Mouse (Mus musculus) embryonic facial prominence, embryonic 12.5 days (tissue): ENCODE data around the gene Marc2. TPM values are rescaled to one million over a fixed set of nuclear protein-coding genes. Genes with fewer than 3 reads are reported as not detected.
A peak's percentile ranks its signal among the peaks of the same experiment; 100 is the strongest.

Experiments
- ATAC-seq: fragments of 200-750 bp; cut with Nextera tagmentation; 2 replicates; pipeline ENCODE4 v1.8.0; 2017; ENCODE audit not compliant: insufficient number of reproducible peaks, insufficient read depth, low FRiP score, low TSS enrichment
- H3K27ac ChIP-seq: fragments of 300-500 bp; sonication (generic); 2 replicates; pipeline ENCODE4 v1.5.1; 2016; ENCODE audit warnings: mild to moderate bottlenecking
- H3K27me3 ChIP-seq: fragments of 300-500 bp; sonication (generic); 2 replicates; pipeline ENCODE4 v1.6.1; 2016; ENCODE audit warnings: mild to moderate bottlenecking, moderate library complexity
- H3K36me3 ChIP-seq: fragments of 300-500 bp; sonication (generic); 2 replicates; pipeline ENCODE4 v1.6.1; 2016; ENCODE audit warnings: mild to moderate bottlenecking
- H3K4me1 ChIP-seq: fragments of 300-500 bp; sonication (generic); 2 replicates; pipeline ENCODE4 v1.6.1; 2016
- H3K4me2 ChIP-seq: fragments of 300-500 bp; sonication (generic); replicated peaks from 2 replicates; pipeline ENCODE4 v1.6.1; 2016; ENCODE audit warnings: mild to moderate bottlenecking, moderate library complexity
- H3K4me3 ChIP-seq: fragments of 300-500 bp; sonication (generic); 2 replicates; pipeline ENCODE4 v1.5.1; 2016; ENCODE audit warnings: mild to moderate bottlenecking
- H3K9ac ChIP-seq: fragments of 300-500 bp; sonication (generic); 2 replicates; pipeline ENCODE4 v1.6.1; 2016; ENCODE audit warnings: mild to moderate bottlenecking, moderate library complexity
- H3K9me3 ChIP-seq: fragments of 300-500 bp; sonication (generic); 2 replicates; pipeline ENCODE4 v1.6.1; 2016; ENCODE audit warnings: mild to moderate bottlenecking, moderate library complexity
- WGBS: fragments of 180-500 bp; shearing (Covaris S2); methylation state at CpG from one replicate; pipeline ENCODE4 v1.1.7; 2016; 5-methylcytosine and 5-hydroxymethylcytosine counted together
- polyA plus RNA-seq: library from polyadenylated mRNA; unstranded; fragments of >200 nt; fragmentation: Nextera tagmentation; extraction: Ambion mirVana; gene quantifications from 2 replicates; pipeline ENCODE4 v1.2.1, GENCODE M21; 2016

Gene Marc2
- polyA plus RNA-seq, 1 experiment from 2014 or later = 144 TPM

DNA sequence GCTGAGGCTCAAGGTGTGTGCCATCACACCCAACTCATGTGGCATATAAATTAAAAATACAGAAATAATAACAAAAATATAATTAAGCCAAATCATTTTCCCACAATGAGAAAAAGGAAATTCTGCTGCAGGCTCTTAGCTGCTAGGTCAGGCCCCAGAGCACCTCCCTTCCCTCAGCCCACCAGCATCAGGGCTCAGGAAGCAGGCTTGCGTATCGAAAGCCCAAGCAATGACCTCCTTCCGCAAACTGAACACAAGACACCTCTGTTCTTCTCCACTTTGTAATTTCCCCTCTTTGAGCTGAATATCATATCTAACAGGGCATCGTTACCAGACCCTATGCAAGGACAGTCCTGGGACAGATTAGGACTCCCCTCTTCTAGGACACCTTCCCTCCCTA is 40.5 kb downstream of the Marc2 start:
- H3K27me3 ChIP-seq = peaks cover 15% of the 10 kb centered on the region
- no peak overlapping the region for H3K9ac ChIP-seq
- no peak overlapping the region for H3K27ac ChIP-seq
- H3K36me3 ChIP-seq = no peaks in the 10 kb centered on the region
- WGBS = 89% methylated on average over 4 of the region's 4 CpGs
- ATAC-seq = no peak
- H3K4me2 ChIP-seq = no peak overlapping the region
- H3K4me1 ChIP-seq = peaks cover 3% of the 10 kb centered on the region
- no peak overlapping the region for H3K4me3 ChIP-seq
- H3K9me3 ChIP-seq = no peaks in the 10 kb centered on the region

DNA sequence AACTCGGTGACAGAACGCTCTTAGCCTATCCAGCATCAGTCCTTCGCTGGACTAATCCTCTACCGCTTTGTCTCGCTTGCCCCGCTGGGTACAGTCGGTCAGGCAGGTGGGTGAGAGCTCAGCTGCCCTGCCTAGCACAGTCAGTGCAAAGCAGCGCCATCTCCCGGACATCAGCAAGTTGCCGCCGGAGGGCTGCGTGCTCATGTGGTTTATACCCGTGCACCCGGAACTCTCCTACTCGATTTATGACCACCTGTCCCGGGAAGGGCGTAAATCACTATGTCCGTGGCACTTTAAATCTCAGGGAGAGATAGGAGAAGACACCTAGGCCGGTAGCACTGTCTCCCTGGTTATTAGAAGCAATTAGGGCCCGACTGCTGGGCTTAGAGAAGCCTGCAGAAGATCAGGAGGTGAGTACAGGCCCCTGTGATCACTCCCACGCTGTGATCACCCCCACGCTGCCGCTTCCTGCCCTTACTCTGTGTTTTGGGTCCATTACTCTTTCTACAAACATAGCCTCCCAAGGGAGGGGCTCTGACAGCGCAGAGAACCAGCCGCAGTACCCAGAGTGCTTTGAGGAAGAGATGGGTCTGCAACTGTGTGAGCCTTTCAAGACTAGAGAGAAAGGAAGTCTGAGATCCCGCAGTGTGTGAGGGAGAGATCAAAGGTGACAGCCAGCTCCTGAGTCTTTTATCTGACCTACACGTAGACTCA is 52.9 kb downstream of the Marc2 start:
- no peaks in the 10 kb centered on the region for H3K36me3 ChIP-seq
- H3K9me3 ChIP-seq = no peaks in the 10 kb centered on the region
- H3K4me1 ChIP-seq = no peaks in the 10 kb centered on the region
- 0 out of 2 replicates have a peak, but pooled peaks cover 6% of the 10 kb centered on the region for H3K27me3 ChIP-seq
- H3K4me2 ChIP-seq = 0 out of 2 replicates have a peak overlapping the region, but pooled peaks have one; percentile 3
- H3K27ac ChIP-seq = no peak overlapping the region
- no peak overlapping the region for H3K9ac ChIP-seq
- ATAC-seq = no peak
- WGBS = 22% methylated on average over 27 of the region's 27 CpGs
- H3K4me3 ChIP-seq = no peak overlapping the region

DNA sequence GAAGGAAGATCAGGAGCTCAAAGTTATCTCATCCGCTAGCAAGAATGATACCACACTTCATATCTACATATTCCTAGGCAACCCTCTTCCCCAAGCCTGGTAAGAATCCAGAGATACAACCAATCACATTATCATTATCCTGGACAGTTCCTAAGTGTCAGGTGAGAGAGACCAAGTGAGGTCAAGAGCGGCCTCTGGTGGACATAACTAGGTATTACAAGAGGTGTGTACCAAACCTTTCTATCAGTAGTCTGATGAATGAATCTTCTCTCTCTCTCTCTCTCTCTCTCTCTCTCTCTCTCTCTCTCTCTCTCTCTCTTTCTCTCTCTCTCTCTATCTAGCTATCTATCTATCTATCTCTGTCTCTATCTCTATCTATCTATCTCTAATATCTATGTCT is 55.1 kb downstream of the Marc2 start:
- no peak overlapping the region for H3K9ac ChIP-seq
- no peak for ATAC-seq
- 7% methylated on average over 2 of the region's 2 CpGs for WGBS
- H3K27ac ChIP-seq = no peak overlapping the region
- H3K4me2 ChIP-seq = no peak overlapping the region
- no peaks in the 10 kb centered on the region for H3K36me3 ChIP-seq
- 0 out of 2 replicates have a peak, but pooled peaks cover 6% of the 10 kb centered on the region for H3K27me3 ChIP-seq
- H3K4me1 ChIP-seq = no peaks in the 10 kb centered on the region
- H3K9me3 ChIP-seq = no peaks in the 10 kb centered on the region
- H3K4me3 ChIP-seq = no peak overlapping the region

DNA sequence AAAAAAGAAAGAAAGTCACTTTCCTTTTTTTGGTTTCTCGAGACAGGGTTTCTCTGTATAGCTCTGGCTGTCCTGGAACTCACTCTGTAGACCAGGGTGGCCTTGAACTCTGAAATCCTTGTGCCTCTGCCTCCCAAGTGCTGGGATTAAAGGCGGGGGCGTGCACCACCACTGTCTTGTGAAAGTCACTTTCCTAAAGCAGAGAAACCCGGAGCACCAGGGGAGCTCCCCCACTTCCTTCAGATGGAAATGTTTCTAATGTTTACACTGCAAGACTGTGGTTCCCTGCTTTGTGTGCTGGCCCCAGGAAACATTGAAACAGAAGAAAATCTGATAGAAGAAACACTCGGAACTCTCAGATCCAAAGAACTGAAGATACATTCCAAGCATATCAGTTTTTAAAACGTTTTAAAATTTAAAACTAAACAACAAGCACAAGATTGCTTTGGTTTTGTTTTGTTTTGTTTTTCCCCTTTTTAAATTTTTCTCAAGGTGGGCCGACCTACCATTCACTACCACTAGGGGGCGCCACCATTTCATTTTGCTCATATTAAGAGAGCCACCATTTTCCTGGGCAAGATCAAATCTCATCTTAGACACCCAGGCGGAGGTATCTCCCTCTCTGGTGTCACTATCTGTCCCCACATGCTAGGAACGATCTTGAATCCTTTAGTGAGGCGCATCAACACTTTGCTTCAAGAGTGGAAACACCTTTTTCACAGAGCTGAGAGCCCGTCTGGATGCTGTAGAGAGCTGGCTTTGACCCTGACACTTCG is 59.7 kb downstream of the Marc2 start:
- Histone ChIP-seq H3K36me3 (no peaks in the 10 kb centered on the region), H3K9me3 (no peaks in the 10 kb centered on the region), H3K9ac (no peak overlapping the region), H3K27me3 (no peaks in the 10 kb centered on the region), H3K4me3 (no peak overlapping the region), H3K4me2 (no peak overlapping the region), H3K4me1 (no peaks in the 10 kb centered on the region), H3K27ac (no peak overlapping the region)
- no peak for ATAC-seq
- 69% methylated on average over 13 of the region's 13 CpGs for WGBS

DNA sequence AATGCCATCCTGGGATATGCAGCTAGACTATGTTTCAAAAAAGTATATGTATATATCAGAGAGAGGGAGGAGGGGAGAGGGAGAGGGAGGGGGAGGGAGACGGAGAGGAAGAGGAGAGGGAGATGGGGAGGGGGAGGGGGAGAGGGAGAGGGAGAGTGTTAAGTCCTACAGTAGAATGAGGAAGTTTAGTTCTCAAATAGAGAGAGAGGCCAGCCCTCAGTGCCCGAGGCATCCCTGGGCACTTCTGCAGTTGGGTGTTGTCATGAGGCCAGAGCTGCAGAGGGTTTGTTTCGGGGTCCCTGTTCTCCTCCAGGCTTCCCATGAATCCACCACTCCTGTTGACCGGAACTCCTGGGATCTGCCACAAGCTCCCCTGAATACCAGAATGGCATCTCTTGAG is 62.6 kb downstream of the Marc2 start:
- H3K9me3 ChIP-seq = no peaks in the 10 kb centered on the region
- no peak overlapping the region for H3K4me3 ChIP-seq
- WGBS = 77% methylated on average over 4 of the region's 4 CpGs
- no peak for ATAC-seq
- no peaks in the 10 kb centered on the region for H3K27me3 ChIP-seq
- H3K27ac ChIP-seq = no peak overlapping the region
- H3K4me2 ChIP-seq = no peak overlapping the region
- H3K9ac ChIP-seq = no peak overlapping the region
- no peaks in the 10 kb centered on the region for H3K4me1 ChIP-seq
- no peaks in the 10 kb centered on the region for H3K36me3 ChIP-seq

DNA sequence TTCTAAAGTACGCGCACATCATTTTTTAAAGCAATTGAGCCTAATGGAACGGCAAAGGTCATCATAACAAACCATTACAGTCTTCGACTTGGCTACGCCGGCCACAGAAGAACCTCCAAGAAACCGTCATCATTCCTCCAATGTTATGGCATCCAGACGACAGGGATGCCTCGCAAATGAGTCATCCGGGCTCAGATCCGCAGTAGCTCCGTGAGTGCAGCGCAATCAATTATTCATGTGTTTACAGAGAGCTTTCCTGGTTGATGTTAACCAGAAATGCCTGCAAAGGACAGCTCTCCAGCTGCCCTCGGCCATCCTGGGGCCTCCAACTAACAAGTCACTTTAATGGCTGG is 64.1 kb downstream of the Marc2 start:
- Histone ChIP-seq H3K4me1 (no peaks in the 10 kb centered on the region), H3K9ac (no peak overlapping the region), H3K4me2 (no peak overlapping the region), H3K4me3 (no peak overlapping the region), H3K9me3 (no peaks in the 10 kb centered on the region), H3K27me3 (peaks cover 2% of the 10 kb centered on the region; the same call in 1 of the 2 replicates), H3K36me3 (no peaks in the 10 kb centered on the region), H3K27ac (no peak overlapping the region)
- no peak for ATAC-seq
- 68% methylated on average over 14 of the region's 14 CpGs for whole genome bisulfite sequencing

DNA sequence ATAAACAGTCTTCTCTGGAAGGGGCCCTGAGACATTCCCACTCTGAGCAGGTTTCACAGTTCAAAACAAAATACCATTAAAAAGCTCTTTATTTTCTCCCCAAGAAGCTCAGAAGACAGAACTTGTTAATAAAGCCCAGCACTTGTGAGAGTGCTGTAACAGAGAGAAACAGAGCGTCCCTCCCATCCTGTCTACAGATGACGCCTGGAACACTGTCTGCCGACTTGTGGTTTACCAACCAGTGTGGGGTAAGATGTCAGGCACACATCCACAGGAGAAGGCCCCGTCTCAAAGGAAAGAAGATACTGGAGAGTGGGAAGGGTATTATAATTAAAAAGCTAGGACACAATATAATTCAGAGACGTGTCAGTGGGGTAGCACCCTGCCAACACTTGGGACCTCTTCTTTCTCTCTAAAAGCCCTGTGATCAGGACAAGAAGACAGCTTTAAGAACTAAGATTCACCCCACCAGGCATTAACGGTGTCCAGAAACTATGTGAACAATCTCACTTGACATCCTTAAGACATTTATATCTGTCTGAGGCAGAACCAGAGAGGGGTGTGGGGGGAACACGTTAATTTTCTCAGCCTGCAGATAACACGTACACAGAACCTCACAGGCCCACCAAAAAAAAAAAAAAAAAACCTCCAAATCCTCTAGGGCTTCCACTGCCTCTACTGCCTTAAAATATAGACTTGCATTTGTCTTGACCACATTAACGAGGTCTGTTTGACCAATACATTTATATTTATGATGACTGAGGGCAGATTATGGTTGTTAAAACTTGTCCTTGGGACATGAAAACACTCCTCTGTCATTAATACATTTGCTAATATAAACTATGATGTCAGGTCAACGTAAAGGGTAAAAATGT is 64.7 kb downstream of the Marc2 start:
- Histone ChIP-seq H3K4me3 (no peak overlapping the region), H3K27me3 (peaks cover 3% of the 10 kb centered on the region; the same call in 1 of the 2 replicates), H3K9me3 (no peaks in the 10 kb centered on the region), H3K4me2 (no peak overlapping the region), H3K4me1 (no peaks in the 10 kb centered on the region), H3K36me3 (no peaks in the 10 kb centered on the region), H3K27ac (no peak overlapping the region), H3K9ac (no peak overlapping the region)
- WGBS = 79% methylated on average over 10 of the region's 10 CpGs
- no peak for ATAC-seq

DNA sequence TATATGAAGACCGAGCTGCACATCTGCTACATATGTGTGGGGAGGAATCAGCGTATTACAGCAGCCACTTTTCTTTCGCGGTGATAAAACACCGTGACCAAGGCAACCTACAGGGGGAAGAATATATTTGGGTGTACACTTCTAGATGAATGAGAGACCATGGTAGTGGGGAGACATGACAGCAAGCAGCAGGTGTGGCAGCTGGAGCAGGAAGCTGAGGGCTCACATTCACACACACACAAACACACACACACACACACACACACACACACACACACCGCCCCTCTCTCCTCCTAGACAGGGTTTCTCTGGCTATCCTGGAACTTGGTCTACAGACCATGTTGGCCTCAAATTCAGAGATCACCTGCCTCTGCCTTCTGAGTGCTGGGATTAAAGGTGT is 68.1 kb downstream of the Marc2 start:
- 94% methylated on average over 6 of the region's 6 CpGs for WGBS

DNA sequence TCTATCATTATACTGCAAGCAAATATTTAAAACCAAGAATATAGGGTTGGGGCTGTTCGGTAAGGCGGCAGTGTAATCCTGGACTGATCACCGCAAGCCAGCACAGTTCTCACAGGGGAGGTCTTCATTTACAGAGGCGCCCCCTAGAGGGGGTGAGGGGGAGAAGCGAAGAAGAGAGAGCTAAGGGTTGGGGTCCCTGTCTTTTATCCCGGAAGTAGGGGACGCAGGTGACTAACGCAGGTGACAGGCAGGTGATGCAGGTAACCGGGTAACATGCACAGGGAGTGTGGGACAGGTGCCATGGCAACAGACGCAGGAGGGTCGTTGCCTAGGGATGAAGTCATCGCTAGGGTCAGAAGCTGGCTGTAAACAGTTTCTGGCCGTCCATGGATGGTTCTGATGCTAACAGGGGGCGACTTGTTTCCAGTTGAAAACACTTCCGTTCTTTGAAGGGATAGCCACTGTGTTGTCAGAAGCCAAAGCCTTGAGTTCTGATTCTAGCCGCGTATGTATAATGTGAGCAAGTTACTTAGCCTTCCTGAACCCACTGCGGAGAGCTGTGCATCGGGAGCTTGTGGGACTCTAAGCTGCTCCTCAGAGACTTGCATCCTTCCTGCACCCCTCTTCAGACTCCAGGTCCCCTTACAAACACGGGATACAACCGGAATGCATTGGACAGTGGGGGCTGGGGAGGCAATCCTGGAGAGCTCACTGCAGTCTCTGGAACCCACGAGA is 69.0 kb downstream of the Marc2 start:
- no peaks in the 10 kb centered on the region for H3K9me3 ChIP-seq
- WGBS = 30% methylated on average over 22 of the region's 22 CpGs
- no peaks in the 10 kb centered on the region for H3K4me1 ChIP-seq
- no peak overlapping the region for H3K9ac ChIP-seq
- no peak overlapping the region for H3K4me2 ChIP-seq
- no peak for ATAC-seq
- no peak overlapping the region for H3K4me3 ChIP-seq
- H3K36me3 ChIP-seq = no peaks in the 10 kb centered on the region
- peaks cover 3% of the 10 kb centered on the region; the same call in 1 of the 2 replicates for H3K27me3 ChIP-seq
- H3K27ac ChIP-seq = no peak overlapping the region

More for the DNA sequence above, 68.1 kb downstream of the Marc2 start:
- H3K4me3 ChIP-seq = no peak overlapping the region
- peaks cover 3% of the 10 kb centered on the region; the same call in 1 of the 2 replicates for H3K27me3 ChIP-seq
- no peak for ATAC-seq
- no peaks in the 10 kb centered on the region for H3K36me3 ChIP-seq
- H3K9me3 ChIP-seq = no peaks in the 10 kb centered on the region
- H3K27ac ChIP-seq = no peak overlapping the region
- H3K4me1 ChIP-seq = no peaks in the 10 kb centered on the region
- no peak overlapping the region for H3K4me2 ChIP-seq
- H3K9ac ChIP-seq = no peak overlapping the region

DNA sequence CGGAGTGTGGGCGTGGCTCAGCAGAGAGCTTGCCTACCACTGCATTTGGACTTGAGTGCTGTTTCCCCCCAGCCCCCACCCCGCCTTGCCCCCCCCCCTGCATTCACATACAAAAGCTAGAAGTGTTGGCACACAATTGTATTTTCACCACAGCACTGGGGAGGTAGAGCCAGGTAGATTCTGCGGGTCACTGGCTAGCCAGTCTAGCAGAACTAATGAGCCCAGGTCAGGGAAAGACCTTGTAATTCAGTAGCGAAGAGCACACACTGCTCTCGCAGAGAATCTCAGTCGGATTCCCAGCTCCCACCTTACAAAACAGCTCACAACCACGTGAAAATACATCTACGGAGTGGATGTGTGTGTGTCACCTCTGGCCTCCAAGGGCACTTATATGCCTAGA is 71.0 kb downstream of the Marc2 start:
- Histone ChIP-seq H3K27ac (no peak overlapping the region), H3K4me2 (no peak overlapping the region), H3K4me3 (no peak overlapping the region), H3K9me3 (no peaks in the 10 kb centered on the region), H3K27me3 (peaks cover 9% of the 10 kb centered on the region; the same call in 1 of the 2 replicates), H3K9ac (no peak overlapping the region), H3K36me3 (no peaks in the 10 kb centered on the region), H3K4me1 (peaks cover 6% of the 10 kb centered on the region; the same call in 1 of the 2 replicates)
- ATAC-seq = no peak
- 51% methylated on average over 9 of the region's 9 CpGs for WGBS

DNA sequence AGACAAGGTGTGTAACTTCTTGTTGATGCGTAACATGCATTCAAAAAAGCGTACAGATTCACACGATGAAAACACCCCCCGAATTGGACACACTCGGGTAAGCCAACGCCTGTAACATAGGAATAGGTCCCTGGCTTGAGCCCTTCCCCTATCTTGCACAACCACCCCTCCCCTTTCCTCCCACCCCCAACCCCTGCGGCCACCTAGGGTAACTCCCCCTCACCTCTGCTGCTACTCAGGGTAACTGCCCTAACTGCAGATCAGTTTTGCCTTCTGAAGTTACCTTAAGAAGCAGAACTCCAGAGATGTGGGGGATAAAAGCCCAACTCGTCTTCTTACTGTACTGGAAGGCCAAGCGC is 74.4 kb downstream of the Marc2 start:
- no peak for ATAC-seq
- 10% methylated on average over 9 of the region's 9 CpGs for WGBS
- H3K4me2 ChIP-seq = peak overlapping the region; percentile 38

More for the DNA sequence above, 74.4 kb downstream of the Marc2 start:
- Histone ChIP-seq H3K27ac (no peak overlapping the region), H3K9ac (no peak overlapping the region), H3K27me3 (0 out of 2 replicates have a peak, but pooled peaks cover 6% of the 10 kb centered on the region), H3K9me3 (no peaks in the 10 kb centered on the region), H3K4me3 (no peak overlapping the region), H3K4me1 (peaks cover 6% of the 10 kb centered on the region; the same call in 1 of the 2 replicates), H3K36me3 (no peaks in the 10 kb centered on the region)
